Mouse (Mus musculus): Measurements from ENCODE around the gene Mta1. TPM values are rescaled to one million over a fixed set of nuclear protein-coding genes. Genes with fewer than 3 reads are reported as not detected.
A peak's percentile ranks its signal among the peaks of the same experiment; 100 is the strongest.

The Mta1 gene
- 10 to 100 TPM; 69.6 to 75.6 TPM for total RNA-seq (2021)
- long read RNA-seq, partial matches to known transcripts, result 13 of 23 reads
- long read RNA-seq, other reads (novel, unspliced or antisense), result 9 of 23 reads

- no peak for DNase-seq (ENCODE audit: low spot score in 2 of 2)
Measured at GRCm38 (mm10) chr12:113097749-113098281, at the start of gene Mta1. TSS of gene Mta1 (plus strand) at chr12:113098278.

- DNase-seq (ENCODE audit: low spot score in 2 of 2), result no peak
Measured at GRCm38 (mm10) chr12:113049836-113050235, 48.2 kb upstream of the Mta1 start.

GRCm38 (mm10) chr12:113050671-113051070, 47.4 kb upstream of the Mta1 start:
- DNase-seq (ENCODE audit: low spot score in 2 of 2), result no peak

GRCm38 (mm10) chr12:113051628-113052403, 46.3 kb upstream of the Mta1 start:
- no peak for DNase-seq (ENCODE audit: low spot score in 2 of 2)

GRCm38 (mm10) chr12:113056089-113056488, 42.0 kb upstream of the Mta1 start:
- DNase-seq (ENCODE audit: low spot score in 2 of 2), result no peak

- DNase-seq (ENCODE audit: low spot score in 2 of 2), result no peak
Measured at GRCm38 (mm10) chr12:113060178-113060577, 37.9 kb upstream of the Mta1 start.

- no peak for DNase-seq (ENCODE audit: low spot score in 2 of 2)
Measured at GRCm38 (mm10) chr12:113061606-113062005, 36.5 kb upstream of the Mta1 start.

GRCm38 (mm10) chr12:113062201-113062600, 35.9 kb upstream of the Mta1 start:
- no peak for DNase-seq (ENCODE audit: low spot score in 2 of 2)

GRCm38 (mm10) chr12:113063700-113064099, 34.4 kb upstream of the Mta1 start:
- no peak for DNase-seq (ENCODE audit: low spot score in 2 of 2)

GRCm38 (mm10) chr12:113068002-113068401, 30.1 kb upstream of the Mta1 start:
- no peak for DNase-seq (ENCODE audit: low spot score in 2 of 2)

- no peak for DNase-seq (ENCODE audit: low spot score in 2 of 2)
Measured at GRCm38 (mm10) chr12:113069389-113069788, 28.7 kb upstream of the Mta1 start.

GRCm38 (mm10) chr12:113071321-113071720, 26.8 kb upstream of the Mta1 start:
- no peak for DNase-seq (ENCODE audit: low spot score in 2 of 2)

GRCm38 (mm10) chr12:113071827-113072226, 26.3 kb upstream of the Mta1 start:
- no peak for DNase-seq (ENCODE audit: low spot score in 2 of 2)

GRCm38 (mm10) chr12:113073420-113074328, 24.4 kb upstream of the Mta1 start:
- DNase-seq (ENCODE audit: low spot score in 2 of 2), result peak in 1 of 2 experiments; percentile 21

- DNase-seq (ENCODE audit: low spot score in 2 of 2), result peak; percentile 88 to 93
Measured at GRCm38 (mm10) chr12:113074329-113075062, 23.6 kb upstream of the Mta1 start, which contains the start of gene Tex22. TSS of gene Tex22 (plus strand) at chr12:113074502.

GRCm38 (mm10) chr12:113075063-113075454, 23.0 kb upstream of the Mta1 start:
- DNase-seq (ENCODE audit: low spot score in 2 of 2), result peak; percentile 76 to 89

- no peak for DNase-seq (ENCODE audit: low spot score in 2 of 2)
Measured at GRCm38 (mm10) chr12:113075486-113075885, 22.6 kb upstream of the Mta1 start.

GRCm38 (mm10) chr12:113087276-113087675, 10.8 kb upstream of the Mta1 start:
- DNase-seq (ENCODE audit: low spot score in 2 of 2), result no peak

- DNase-seq (ENCODE audit: low spot score in 2 of 2), result no peak
Measured at GRCm38 (mm10) chr12:113088026-113088425, 10.1 kb upstream of the Mta1 start.

- DNase-seq (ENCODE audit: low spot score in 2 of 2), result no peak
Measured at GRCm38 (mm10) chr12:113089107-113089506, 9.0 kb upstream of the Mta1 start.

GRCm38 (mm10) chr12:113090053-113090452, 8.0 kb upstream of the Mta1 start:
- no peak for DNase-seq (ENCODE audit: low spot score in 2 of 2)

Data from layer of hippocampus, adult 18-20 months (tissue).